Mouse (Mus musculus): ENCODE results near the gene Cfap73. TPM values are rescaled to one million over a fixed set of nuclear protein-coding genes. Genes with fewer than 3 reads are reported as not detected.

Cfap73 gene
- total RNA-seq, 2 experiments from 2014 or later, result 0.52 TPM; not detected in 1

GRCm38 (mm10) chr5:120578504-120579081 is 55.4 kb downstream of the Cfap73 start:
- no peak for DNase-seq (ENCODE audit: extremely low spot score in 1 of 2, low spot score in 2 of 2)
- TF ChIP-seq CTCF (IDR thresholded peaks at IDR 0.05), result no peak
- no peak overlapping the region for H3K27ac ChIP-seq
- intact Hi-C loops (cut with DNase I), result no loop called here
- H3K4me3 ChIP-seq, result no peak overlapping the region

Other genes starting within 250 kb of the Cfap73 start
- gene Lhx5, start 202.5 kb downstream of the Cfap73 start, total RNA-seq (2021), result not detected
- gene Sdsl, start 161.4 kb downstream of the Cfap73 start, total RNA-seq (2021), result 1 to 10 TPM; 5.3 to 7.4 TPM
- gene Sds, start 157.7 kb downstream of the Cfap73 start, total RNA-seq (2021), result under 1 TPM in 1 of 2 experiments, not detected in 1; 0.61 TPM
- 10 to 100 TPM; 60.6 to 61.7 TPM for gene Plbd2, start 130.6 kb downstream of the Cfap73 start, total RNA-seq (2021)
- gene Slc8b1, start 123.1 kb downstream of the Cfap73 start, total RNA-seq (2021), result 1 to 10 TPM; 4.5 to 7.5 TPM
- 10 to 100 TPM; 36.8 to 42.1 TPM for gene Tpcn1, start 45.6 kb downstream of the Cfap73 start, total RNA-seq (2021)
- under 1 TPM; 0.47 to 0.75 TPM for gene Iqcd, start 45.2 kb downstream of the Cfap73 start, total RNA-seq (2021)
- gene Rita1, start 21.6 kb downstream of the Cfap73 start, total RNA-seq (2021), result 10 to 100 TPM; 29.5 to 29.9 TPM
- 10 to 100 TPM; 38.6 to 41.0 TPM for gene Ddx54, start 21.5 kb downstream of the Cfap73 start, total RNA-seq (2021)
- 10 to 100 TPM; 85.3 TPM for gene Rasal1, start 14.6 kb upstream of the Cfap73 start, total RNA-seq (2021)
- gene Dtx1, start 77.7 kb upstream of the Cfap73 start, total RNA-seq (2021), result 10 to 100 TPM; 74.5 to 76.9 TPM
- under 1 TPM in 1 of 2 experiments, not detected in 1; 0.14 TPM for gene Oas2, start 115.6 kb upstream of the Cfap73 start, total RNA-seq (2021)
- gene Oas3, start 143.4 kb upstream of the Cfap73 start, total RNA-seq (2021), result not detected
- gene Oas1e, start 161.3 kb upstream of the Cfap73 start, total RNA-seq (2021), result not detected
- gene Oas1c, start 178.3 kb upstream of the Cfap73 start, total RNA-seq (2021), result 1 to 10 TPM in 1 of 2 experiments, under 1 TPM in 1; 0.82 to 1.0 TPM
- gene Oas1f, start 213.1 kb upstream of the Cfap73 start, total RNA-seq (2021), result not detected
- gene Oas1h, start 227.2 kb upstream of the Cfap73 start, total RNA-seq (2021), result not detected